Mouse (Mus musculus) regulatory T cell (primary cell): ENCODE measurements around the gene Klf3.

ENCODE experiments used
- in situ Hi-C: fragments of 300-600 bp; cut with MboI, MseI; formaldehyde crosslinking; loops from one replicate; pipeline ENCODE4 v1.15.1; 2025; ENCODE audit warnings: high pct_unique_total_duplicates

Gene Klf3

DNA sequence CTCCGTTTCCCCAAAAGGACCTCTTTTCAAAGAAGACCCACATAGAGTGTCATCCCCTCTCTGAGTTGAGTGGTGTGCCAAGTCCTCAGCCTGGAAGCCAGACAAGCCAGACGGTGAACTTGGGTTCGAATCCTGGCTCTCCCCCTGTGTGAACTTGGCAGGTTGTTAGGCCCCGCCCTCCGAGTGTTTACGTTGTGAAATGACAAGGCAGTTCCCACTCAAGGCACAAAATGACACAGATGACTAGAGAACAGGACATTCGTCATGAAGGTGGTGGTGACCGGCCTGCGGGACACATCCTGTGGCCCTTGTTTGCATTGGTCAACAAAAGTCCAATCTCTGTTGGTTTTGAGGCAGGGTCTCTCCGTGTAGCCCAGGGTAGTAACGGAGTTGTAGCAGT lies 6.7 kb downstream of the Klf3 start:
- in situ Hi-C loops = loop anchor here (5.0 kb wide), 3 partner anchors 148 to 428 kb away; no protein-coding TSS in a partner anchor

DNA sequence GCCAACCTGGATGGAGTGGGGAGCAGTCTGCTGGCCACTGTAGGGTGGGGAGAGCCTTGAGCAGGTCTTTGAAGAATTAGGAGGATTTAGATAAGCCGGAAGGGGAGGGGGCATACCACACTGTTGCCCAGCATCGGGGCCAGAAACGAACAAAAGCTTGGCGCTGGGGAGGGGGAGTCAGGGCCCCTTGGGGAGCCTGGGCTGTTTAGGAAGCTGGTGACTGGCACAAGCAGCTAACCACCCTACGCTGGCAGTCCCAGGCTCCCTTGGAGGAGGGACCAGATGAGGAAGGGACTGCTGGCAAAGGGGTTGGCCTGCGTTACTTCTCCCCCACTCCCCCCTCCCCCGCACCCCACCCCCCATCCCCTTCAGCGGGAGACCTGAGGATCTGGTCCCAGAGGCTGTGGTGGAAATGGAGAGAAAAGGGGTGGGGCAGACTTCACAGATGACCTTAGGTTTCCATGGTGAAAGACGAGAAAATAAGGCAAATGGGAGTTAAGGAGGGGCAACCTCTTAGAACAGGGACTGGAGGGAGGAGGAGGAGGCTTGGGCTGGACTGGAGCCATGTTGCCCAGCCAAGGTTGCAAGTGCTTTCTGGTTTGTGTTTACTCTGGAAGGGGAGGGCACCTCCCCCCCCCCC lies 7.8 kb downstream of the Klf3 start:
- in situ Hi-C loops = loop anchor here (5.0 kb wide), 3 partner anchors 149 to 429 kb away; no protein-coding TSS in a partner anchor

DNA sequence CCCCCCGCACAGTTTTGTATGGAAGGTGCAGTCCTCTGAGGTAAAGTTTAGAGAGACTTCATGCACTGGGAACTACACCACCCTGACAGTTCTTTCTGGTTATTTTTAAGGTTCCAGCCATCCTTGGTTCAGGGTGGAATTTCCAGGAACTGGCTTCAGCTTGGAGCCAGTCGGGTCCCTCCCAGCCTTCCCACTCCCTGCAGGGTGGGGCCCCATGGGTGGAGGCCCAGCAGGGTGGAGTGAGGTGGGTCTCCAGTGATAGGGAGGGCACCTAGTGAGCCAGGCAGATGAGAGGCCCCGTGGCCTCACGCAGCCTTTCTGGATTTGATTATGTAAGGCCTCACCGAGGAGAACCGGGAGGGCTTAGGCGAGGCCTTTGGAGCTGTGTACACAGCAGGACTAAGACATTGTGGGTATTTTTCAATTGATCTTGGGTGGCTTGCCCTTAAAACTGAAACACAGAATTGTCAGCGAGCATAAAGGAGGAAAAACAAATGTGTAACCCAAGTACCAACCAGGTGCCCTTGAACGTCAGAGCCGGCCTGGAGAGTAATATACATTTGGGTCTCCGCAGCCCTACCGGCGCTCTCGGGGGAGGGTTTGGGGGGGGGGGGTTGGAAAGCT lies 8.4 kb downstream of the Klf3 start:
- in situ Hi-C loops = loop anchor here (5.0 kb wide), 3 partner anchors 149 to 429 kb away; no protein-coding TSS in a partner anchor

DNA sequence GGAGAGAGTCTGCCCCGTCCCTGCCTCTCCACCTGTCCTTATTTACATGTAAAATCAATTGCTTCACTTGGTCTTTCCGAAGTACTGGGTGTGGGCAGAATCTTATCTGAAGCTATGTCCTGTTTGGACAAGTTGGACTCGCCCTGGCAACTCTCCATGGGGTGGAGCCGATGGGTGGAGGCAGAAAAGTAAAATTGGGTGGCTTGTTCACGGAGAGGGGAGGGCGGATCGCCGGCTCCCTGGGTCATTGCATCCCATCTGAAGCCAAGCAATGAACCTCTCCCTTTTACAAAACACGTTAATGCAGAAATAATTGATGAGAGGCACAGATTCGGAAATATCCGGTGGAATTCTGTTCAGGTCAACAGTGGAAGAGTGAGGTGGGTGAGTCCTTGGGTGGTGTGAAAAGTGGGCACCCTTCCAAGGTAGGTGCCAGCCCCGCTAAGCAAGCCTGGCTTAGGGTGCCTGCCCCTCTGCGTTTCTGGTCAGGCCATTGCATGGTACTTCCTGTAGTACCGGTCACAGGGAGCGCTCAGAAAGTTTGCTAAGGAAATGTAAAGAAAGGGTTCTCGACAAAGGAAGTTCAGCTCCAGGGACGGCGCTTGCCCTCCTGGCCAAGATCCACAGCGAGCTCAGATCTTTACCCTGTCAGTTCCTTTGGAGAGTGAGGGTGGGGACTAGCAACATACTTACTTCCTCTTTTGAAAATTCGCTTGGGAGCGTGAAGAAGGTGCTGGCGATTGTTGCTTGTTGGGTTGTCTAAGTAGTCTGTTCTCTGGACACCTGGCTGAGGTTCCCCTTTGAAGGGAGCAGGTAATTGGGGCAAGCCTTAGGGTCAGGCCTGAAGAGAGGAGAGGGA lies 9.2 kb downstream of the Klf3 start:
- in situ Hi-C loops = loop anchor here (5.0 kb wide), 3 partner anchors 150 to 430 kb away; no protein-coding TSS in a partner anchor

DNA sequence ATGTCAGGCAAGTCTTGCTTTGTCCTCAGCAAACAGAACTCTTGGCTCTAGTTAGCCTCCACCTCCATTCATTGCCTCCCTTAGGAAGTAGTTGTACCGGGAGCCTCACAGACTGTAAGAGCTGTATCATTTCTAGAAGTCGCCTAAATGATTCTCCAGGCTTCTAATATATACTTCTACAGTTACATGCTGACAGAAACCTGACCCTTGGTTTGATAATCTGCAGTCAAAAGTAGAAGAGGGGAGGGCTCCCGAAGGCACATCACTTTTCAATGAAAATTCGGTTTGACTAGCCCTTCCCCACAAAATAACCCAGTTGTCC lies 9.8 kb downstream of the Klf3 start:
- in situ Hi-C loops = loop anchor here (5.0 kb wide), 3 partner anchors 151 to 431 kb away; no protein-coding TSS in a partner anchor

DNA sequence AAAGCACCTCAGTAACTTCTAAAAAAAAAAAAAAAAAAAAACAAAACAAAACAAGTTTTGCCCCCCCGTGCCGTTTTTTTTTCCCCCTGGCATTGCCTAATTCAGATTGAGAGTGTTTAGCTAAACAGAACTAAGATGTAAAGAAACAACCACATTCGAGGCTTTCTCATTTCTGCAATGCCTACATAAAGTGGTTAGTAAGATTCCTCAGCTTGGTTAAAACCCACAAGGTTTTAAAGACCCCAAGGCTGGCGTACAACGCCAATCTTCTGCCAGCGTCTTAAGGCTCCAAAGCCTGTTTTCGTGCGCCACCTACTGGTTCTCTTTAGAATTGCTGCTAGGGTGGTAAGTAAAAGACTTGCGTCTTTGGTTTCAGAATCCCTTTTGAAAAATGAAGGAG lies 10.2 kb downstream of the Klf3 start:
- in situ Hi-C loops = loop anchor here (5.0 kb wide), 3 partner anchors 151 to 431 kb away; no protein-coding TSS in a partner anchor

DNA sequence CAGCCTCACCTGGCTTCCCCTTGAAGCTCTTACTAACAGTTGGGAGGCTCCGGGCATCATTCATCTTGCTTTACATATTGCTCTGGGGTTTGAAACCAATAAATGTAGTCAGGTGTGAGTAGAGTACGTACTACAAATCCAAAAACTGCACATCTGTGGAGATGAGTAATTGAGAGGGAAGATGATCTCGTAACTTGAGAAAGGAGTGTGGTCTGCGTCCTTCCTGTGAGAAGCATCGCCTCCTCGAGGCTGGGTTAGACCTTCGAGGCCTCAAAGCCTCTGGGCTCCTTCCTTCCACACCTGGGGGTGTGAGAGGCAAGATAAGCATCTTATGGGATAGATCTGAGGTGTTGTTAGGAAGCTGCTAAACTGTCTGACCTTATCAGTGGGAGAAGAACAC lies 11.2 kb downstream of the Klf3 start:
- in situ Hi-C loops = loop anchor here (5.0 kb wide), 3 partner anchors 152 to 432 kb away; no protein-coding TSS in a partner anchor

DNA sequence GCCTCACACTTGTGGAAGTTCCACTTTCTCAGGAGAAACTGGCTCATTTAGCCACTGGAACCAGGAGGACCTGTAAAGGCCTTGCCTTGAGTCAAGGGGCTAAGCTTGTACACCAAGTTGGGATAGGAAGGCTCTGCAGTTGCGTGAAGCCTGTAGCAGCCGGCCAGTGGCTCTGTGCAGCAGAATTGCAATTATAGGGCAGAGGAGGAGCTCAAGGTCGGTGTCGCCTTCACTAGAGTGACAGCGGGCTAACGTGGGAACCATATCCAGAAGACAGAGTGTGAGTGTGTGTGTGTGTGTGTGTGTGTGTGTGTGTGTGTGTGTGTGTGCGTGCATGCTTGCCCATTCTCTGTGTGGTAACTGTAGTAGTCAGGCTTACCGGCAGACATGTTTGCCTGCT lies 12.4 kb downstream of the Klf3 start:
- in situ Hi-C loops = no loop called here

DNA sequence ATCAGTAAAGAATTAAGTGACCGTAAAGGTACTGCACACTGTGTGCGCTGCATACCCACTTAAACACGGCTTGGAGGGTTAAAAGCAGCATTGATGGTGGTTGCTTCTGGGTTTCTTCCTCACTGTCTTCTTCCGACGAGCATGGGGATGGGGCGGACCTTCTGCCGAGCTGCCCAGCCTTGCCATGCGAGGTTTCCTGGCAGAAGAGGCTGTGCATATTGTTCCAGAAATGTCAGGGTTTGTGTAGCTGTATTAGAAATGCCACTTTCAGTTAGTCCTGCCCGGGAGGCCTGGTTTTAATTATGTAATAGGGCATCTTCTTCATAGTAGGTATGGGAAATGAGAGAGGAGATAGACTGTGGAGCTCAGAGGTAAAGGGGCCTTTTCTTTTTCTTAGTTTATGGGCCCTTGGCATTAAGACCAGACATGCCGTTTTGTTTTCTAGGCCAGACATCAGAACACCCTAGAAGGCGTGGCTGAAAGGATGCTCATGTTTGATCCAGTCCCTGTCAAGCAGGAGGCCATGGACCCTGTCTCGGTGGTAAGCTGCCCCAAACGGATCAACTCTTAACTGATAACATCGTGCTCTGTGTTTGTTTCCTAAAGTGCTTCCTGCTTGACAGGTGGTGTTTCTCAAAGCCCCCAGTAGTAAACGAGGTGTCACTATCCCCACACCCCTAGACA lies 13.2 kb downstream of the Klf3 start:
- in situ Hi-C loops = no loop called here

DNA sequence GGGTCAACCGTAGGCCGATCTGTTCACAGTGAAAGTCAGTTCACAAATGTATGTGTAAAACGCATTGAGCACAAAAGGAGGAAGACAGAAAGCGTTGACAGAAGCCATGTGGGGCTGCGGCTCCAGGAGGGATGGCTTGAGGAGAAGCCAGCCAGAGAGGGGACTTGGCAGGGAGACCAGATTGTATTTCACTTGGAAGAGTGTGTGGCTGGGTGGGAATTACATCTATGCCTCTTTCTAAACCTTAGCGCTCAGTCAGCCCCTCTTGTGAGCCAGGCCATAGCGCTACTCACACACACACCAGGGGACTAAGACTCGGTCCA lies 13.7 kb downstream of the Klf3 start:
- in situ Hi-C loops = no loop called here

DNA sequence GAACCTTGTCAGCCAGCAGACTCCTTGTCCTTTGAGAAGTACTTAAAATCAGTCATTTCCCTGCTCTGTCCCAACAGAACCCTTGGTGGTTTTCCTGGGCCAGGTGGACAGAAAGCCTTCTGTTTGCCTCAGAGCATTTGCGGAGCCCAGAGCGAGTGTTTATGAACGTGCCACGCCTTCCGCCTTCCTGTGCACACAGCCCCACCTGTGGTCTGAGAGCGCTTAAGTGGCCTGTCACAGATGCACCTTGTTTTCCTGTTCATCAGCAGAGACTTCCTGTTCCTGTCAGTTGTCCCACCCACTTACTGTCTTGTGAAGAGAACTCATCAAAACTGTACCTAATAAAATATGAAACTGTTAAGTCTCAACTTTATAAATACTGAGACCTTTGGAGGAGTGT lies 16.2 kb downstream of the Klf3 start:
- in situ Hi-C loops = no loop called here

DNA sequence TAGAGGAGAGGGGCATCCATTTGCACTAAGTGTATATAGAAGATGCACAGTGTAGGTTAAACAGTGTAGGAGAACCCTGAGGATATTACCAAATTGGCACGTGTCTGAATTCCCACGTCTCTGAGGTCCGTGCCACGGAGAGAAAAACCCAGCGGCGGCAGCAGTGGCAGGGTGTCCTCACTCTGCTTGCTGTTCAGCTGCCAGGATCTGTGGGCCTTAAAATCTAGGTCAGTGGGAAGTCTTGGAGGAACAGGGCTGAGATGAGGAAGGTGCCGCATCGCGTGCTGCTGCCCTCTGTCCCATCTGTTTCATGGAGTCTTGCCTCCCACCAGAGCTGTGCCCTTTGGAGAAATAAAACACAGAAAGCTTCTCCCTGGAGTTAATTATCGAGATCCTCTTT lies 16.9 kb downstream of the Klf3 start:
- in situ Hi-C loops = no loop called here

DNA sequence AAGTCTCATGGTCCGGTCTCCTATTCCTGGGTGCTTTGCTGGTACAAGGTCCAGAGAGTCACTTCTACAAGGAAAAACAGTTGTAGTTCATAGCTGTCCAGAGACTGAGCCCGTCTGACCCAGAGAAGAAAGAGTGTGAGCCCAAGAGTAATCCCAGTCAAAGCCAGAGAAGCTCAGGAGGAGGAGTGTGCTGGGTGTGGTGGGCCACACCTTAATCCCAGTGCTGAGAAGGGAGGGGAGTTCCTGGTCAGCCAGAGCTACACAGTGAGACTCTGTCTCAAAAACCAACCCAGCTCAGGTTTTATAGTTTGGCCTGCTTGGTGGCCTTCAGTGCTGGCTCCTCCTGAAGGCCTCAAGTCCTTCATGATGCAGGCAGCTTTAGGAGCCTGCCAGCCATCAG lies 18.1 kb downstream of the Klf3 start:
- in situ Hi-C loops = no loop called here

DNA sequence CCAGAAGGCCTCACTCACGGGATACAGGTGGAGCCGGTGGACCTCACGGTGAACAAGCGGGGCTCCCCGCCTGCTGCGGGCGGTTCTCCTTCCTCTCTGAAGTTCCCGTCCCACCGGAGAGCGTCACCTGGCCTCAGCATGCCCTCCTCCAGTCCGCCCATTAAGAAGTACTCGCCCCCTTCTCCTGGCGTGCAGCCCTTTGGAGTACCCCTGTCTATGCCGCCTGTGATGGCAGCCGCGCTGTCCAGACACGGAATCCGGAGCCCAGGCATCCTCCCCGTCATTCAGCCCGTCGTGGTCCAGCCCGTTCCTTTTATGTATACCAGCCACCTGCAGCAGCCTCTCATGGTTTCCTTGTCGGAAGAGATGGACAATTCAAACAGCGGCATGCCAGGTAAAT lies 18.8 kb downstream of the Klf3 start:
- in situ Hi-C loops = no loop called here

DNA sequence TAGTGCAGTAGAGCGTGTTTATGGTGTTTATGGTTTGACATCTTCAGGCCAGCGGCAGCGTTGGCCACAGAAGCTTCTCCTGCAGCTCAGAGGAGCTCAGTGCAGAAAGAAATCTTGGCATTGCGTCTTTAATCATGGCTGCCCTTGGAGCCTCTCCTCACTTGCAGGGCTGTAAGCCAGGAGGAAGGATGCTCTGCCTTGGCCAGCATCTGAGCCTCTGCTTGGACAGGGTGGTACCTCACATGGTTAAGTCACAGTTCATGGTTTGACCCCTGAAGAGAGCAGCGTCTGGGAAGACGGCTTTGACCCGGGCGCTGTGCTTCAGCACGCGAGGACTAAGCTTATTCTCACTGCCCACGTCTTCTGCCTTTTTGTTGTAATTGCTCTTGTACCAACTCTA lies 20.2 kb downstream of the Klf3 start:
- in situ Hi-C loops = no loop called here

DNA sequence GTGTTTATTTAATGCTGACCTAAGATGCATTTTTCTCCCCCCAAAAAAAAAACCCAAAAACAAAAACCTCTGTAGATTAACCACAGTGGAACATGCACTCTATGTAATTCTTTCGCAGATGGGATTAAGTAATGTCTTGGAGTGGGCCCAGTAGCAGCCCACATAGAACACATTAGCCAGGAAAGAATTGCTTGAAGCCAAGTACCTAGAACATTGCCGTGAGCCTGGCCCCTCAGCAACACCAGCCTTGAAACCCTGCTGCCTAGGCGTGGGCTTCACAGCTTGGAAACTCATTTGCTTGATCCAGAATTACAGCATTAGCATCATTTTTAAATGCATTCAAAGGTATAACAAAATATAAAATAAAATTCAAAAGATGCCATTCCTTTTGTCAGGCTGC lies 21.6 kb downstream of the Klf3 start:
- in situ Hi-C loops = loop anchor here (25.0 kb wide), 1 partner anchor 912 kb away; no protein-coding TSS in a partner anchor

DNA sequence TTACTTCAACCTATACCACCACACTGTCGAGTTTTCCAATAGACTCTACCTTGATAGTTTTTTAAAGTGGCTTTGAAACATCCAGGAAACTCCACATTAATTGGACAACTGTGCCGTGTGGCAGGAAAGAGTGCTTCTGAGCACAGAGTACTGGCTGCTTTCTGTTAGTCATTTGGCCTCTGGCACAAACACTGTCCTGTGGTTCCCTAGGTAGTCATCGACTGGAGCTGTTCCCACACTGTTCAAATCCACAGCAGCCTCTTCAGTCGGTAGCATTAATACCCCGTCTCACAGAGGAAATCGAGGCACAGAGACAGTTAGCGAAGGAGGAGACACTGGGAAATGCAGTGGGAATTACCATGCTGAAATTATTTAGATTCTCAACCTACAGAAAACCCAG lies 22.3 kb downstream of the Klf3 start:
- in situ Hi-C loops = loop anchor here (25.0 kb wide), 1 partner anchor 913 kb away; no protein-coding TSS in a partner anchor

DNA sequence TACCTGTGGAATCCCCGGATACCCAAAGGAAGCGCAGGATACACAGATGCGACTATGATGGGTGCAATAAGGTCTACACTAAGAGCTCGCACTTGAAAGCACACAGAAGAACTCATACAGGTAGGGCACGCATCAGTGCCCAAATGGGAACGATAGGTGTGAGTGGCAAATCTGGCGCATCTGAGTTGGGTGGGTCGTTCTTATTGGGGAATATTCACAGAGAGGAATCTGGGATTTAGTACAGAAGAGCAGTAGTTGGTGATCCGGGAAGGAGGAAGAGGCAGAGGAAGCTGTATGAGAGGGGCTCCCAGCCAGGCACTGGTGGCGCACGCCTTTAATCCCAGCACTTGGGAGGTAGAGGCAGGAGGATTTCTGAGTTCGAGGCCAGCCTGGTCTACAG lies 24.0 kb downstream of the Klf3 start:
- in situ Hi-C loops = loop anchor here (25.0 kb wide), 1 partner anchor 915 kb away; no protein-coding TSS in a partner anchor

DNA sequence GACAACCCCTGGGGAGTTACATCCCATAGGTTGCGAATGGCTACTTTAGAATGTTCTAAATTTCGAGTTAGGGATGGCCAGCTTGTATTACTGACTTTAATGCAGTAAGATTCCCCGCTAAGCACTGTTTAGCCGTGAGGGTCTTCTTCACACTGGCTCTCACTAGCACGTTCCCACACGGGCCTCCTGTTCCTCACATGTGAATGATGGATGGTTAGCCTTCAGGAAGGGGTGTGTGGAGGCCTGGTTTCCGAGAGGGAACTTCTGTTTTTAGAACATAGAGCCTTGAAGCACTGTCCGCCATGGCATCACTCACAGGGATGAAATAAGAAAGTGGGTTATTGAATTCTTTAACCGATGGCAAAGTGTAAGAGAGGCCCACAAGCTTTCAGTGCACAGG lies 25.1 kb downstream of the Klf3 start:
- in situ Hi-C loops = loop anchor here (25.0 kb wide), 1 partner anchor 916 kb away; no protein-coding TSS in a partner anchor

DNA sequence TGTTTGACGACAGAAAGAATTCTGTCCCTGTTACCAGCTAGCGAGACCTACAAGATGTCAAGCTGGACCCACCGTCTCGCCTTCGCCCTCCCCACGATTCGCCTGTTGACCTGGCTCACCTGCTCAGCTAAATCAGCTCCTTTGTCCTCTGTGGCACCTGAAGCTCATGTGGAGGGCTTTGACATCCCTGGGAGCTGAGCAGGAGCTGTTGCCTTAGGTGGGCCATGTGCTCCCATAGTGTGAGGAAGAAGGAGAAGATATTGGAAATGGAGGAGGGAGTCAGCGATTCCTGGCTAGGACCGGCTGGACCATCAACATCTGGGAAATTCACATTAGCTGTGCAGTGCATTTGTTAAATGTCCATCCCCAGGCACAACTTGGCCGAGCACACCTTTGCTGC lies 26.4 kb downstream of the Klf3 start:
- in situ Hi-C loops = loop anchor here (25.0 kb wide), 1 partner anchor 917 kb away; no protein-coding TSS in a partner anchor

DNA sequence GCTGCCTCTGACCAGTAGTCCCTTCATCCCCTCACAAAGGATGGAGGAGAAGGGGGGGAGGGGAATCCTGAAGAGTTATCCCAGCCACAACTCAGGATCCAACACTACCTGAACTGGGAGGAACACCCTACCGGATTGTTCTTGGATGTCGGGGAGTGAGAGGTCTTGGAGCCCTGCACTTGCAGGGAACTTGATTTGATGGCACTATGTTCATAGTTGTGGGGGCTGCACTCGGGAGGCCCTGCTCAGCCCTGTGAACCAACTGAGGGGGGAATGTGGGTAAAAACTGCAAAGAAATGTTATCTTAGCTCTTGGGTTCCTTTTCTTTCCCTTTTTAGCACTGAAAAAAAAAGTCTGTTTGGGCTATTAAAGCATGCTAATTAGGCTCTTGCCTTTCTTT lies 27.6 kb downstream of the Klf3 start:
- in situ Hi-C loops = loop anchor here (25.0 kb wide), 1 partner anchor 918 kb away; no protein-coding TSS in a partner anchor

DNA sequence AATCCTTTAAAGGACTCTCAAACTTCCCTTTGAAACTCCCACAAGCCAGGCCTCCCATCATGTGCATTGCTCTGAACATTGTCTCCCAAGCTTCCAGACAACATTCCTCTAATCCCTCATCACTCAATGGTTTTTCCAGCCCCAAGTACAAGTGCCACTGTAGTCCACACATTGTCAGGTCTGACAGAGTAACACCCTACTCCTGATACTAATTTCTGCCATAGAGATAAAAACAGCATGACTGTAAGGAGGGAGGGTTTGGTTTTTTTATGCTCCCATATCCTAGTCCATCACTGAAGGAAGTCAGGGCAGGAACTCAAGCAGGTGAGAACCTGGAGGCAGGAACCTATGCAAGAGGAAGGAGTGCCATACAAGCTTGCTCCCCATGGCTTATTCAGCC lies 30.2 kb downstream of the Klf3 start:
- in situ Hi-C loops = loop anchor here (25.0 kb wide), 1 partner anchor 921 kb away; no protein-coding TSS in a partner anchor
